Mouse (Mus musculus) retina, postnatal 1 day (tissue): ENCODE measurements around the gene Gm5072.
"Not testable (repeated sequence)": the region's sequence is repeated elsewhere in the genome, so short reads cannot be mapped to it uniquely, and the experiment has no call there.

Experiments used
- DNase-seq: peaks from one replicate; pipeline ENCODE4 v3.0.0-alpha.2; 2012

The Gm5072 gene

GRCm38 (mm10) chrX:91392200-91392599, at the start of gene Gm5072:
TSS of gene Gm5072 (plus strand) at chrX:91392500.
- not testable (repeated sequence) for DNase-seq
